Mouse (Mus musculus) small intestine, adult 2 months (tissue): ENCODE data around the gene Agr3.

ENCODE experiments used
- CTCF ChIP-seq: fragments of 200-500 bp; IDR thresholded peaks from 2 replicates; pipeline ENCODE4 v1.5.1; 2012; ENCODE audit warnings: low read depth, mild to moderate bottlenecking, control low read depth, inconsistent platforms, low read length, moderate library complexity, mixed read lengths; ENCODE audit not compliant: insufficient replicate concordance, insufficient read length; ENCODE audit errors: extremely low read depth
- POLR2A ChIP-seq: fragments of 200-500 bp; IDR thresholded peaks from 2 replicates; pipeline ENCODE4 v1.6.1; 2012; ENCODE audit warnings: low read depth, mild to moderate bottlenecking, control low read depth, inconsistent platforms, low read length, moderate library complexity

DNA sequence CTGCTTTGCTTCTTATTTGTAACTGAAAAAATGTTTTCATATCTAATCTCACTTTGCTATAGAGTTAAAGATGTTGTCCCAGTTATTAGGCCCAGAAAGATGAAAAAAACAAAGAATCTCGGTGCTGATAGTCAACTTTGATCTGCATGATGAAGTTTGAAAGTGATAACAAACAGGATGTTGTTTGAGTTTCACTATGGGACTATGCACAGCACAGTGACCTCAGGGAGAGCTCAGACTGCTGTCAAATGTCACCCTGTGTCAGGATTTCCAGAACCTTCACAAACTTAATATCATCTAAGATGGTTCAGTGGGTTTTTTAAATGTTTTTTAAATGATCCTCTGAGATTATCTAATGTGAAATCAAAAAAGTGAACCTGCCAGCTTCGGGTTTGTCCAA lies 2.4 kb downstream of the Agr3 start:
- no peak for TF ChIP-seq POLR2A
- no peak for TF ChIP-seq CTCF
